Mouse (Mus musculus) ovary, postnatal 36 days (tissue): ENCODE data around the gene Ddr1.
"Not testable (repeated sequence)": the region's sequence is repeated elsewhere in the genome, so short reads cannot be mapped to it uniquely, and the experiment has no call there.

Source experiments
- DNase-seq: peaks from one replicate; pipeline ENCODE4 v3.0.0; 2022; ENCODE audit warnings: low spot score, mixed read lengths

Gene Ddr1

GRCm38 (mm10) chr17:35704621-35705464 lies at the start of gene Ddr1:
Gene Ddr1 (minus strand): TSS chr17:35704621.
- peak; percentile 40 for DNase-seq

GRCm38 (mm10) chr17:35753668-35754067 lies 49.2 kb upstream of the Ddr1 start:
- no peak for DNase-seq

DNA sequence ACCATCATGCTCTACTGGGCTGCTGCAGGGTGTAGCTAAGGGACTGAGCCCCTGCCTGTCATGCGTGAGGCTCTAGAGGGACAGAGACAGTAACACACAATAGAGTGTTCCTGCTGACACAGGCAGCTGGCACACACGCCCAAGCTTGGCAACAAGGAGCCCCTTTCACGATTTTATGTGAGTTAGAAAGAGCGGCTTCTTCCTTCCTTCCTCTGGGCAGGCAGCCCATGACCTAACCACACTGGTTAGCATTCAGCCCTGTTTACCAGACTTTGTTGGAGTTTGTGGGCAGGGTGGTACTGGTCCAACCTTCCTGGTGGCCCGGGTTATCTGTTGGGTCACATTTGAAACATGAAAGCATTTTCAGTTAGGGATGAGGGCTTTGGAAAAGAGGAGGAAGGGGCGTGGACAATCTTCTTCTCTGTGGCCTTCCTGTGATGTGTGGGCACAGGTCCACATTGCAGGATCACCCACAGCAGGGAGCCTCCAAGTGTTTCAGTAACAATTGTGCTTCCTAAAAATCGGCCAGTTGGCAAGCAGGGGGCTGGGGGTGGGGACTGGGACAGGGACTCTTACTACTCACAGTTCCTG lies 47.9 kb upstream of the Ddr1 start:
- DNase-seq = peak; percentile 31

DNA sequence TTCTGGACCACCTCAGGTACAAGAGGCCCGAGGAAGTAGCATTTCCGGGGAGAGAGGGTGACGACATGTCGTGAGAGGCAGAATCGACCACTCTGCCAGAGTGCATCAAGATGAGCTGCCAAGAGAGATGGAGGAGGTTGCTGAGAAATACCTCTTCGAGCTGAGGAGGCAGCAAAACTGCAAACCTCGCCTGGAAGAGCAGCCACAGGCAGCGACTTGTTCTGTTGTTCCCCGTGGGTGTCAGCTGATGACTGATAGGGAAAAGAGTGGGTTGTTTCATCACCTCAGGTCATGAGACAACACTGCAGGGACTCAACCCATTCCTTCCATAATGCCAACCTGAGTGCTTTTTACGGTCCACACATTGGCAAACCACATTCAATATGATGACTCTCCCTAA lies 45.3 kb upstream of the Ddr1 start:
- no peak for DNase-seq

GRCm38 (mm10) chr17:35744361-35744760 lies 39.9 kb upstream of the Ddr1 start:
- DNase-seq = no peak

DNA sequence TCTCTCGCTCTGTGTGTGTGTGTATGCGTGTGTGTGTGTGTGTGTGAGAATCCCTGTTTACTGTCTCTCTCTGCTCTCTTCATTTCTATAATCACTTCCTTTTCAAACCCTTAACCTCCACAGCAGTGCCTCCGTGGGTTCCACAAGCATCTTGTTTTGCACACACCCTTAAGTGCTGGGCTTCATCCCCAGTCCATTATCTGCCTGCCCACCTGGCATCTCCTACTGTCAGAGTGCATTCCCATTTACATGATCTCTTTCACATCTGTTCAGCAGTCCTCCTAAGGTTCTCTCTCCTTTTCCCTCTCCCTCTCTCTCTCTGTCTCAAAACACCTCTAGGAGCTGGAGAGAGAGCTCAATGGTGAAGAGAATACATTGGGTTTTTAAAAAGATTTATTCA lies 38.5 kb upstream of the Ddr1 start:
- no peak for DNase-seq

GRCm38 (mm10) chr17:35741589-35742226 lies 37.3 kb upstream of the Ddr1 start:
- no peak for DNase-seq

GRCm38 (mm10) chr17:35740276-35740880 lies 36.0 kb upstream of the Ddr1 start:
- no peak for DNase-seq

GRCm38 (mm10) chr17:35739675-35740074 lies 35.3 kb upstream of the Ddr1 start:
- DNase-seq = peak; percentile 76

GRCm38 (mm10) chr17:35737743-35738142 lies 33.3 kb upstream of the Ddr1 start:
- DNase-seq = peak; percentile 80

DNA sequence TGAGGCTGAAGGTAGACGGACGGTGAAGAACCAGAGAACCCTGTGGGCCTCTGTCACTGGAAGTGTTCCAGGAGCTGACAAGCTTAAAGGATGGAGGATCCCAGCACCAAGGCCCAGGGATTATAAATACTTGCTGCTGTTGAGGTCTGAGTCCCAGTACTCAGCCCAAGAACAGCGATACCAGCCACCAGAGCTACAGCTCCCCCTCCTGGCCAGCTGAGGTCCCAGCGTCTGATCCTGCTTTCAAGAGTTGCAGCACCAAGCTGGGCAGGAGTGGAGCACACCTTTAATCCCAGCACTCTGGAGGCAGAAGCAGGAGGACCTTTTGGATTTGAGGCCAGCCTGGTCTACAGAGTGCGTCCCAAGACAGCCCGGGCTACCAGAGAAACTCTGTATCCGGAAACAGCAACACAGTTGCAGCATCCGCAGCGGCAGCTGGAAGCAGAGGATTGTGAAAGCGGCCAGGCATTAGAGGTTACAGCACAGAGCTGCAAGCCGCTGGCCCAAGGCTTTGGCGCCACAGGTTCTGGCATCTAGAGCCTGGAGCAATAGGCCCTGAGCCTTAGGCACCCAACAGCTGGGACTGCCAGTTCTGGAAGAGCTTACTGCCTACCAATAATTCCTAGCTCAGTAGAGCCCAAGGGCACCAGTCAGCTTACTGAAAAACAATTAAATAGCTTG lies 32.0 kb upstream of the Ddr1 start:
- peak; percentile 78 for DNase-seq

GRCm38 (mm10) chr17:35734478-35734877 lies 30.1 kb upstream of the Ddr1 start:
- DNase-seq = no peak

- no peak for DNase-seq
These were observed 29.0 kb upstream of the Ddr1 start for GRCm38 (mm10) chr17:35733398-35733797.

- no peak for DNase-seq
These were observed 27.2 kb upstream of the Ddr1 start for GRCm38 (mm10) chr17:35731431-35732145.

- DNase-seq = not testable (repeated sequence)
These were observed 25.7 kb upstream of the Ddr1 start for GRCm38 (mm10) chr17:35730112-35730511.

DNA sequence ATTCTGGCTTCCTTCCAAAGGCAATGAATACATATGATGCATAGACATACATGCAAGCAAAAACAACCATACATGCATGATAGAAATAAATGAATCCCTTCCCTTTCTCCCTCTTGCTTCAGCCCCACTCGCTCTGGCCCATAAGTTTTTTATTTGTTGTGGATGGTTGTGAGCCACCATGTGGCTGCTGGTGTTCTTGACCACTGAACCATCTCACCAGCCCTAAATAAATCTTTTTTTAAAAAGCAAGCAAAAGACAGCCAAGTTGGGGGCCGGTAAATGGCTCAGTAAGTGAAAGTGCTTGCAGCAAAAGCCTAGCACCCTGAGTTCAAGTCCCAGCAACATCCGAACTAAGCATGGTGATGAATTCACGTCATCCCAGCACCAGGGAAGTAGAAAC lies 24.4 kb upstream of the Ddr1 start:
- DNase-seq = no peak

DNA sequence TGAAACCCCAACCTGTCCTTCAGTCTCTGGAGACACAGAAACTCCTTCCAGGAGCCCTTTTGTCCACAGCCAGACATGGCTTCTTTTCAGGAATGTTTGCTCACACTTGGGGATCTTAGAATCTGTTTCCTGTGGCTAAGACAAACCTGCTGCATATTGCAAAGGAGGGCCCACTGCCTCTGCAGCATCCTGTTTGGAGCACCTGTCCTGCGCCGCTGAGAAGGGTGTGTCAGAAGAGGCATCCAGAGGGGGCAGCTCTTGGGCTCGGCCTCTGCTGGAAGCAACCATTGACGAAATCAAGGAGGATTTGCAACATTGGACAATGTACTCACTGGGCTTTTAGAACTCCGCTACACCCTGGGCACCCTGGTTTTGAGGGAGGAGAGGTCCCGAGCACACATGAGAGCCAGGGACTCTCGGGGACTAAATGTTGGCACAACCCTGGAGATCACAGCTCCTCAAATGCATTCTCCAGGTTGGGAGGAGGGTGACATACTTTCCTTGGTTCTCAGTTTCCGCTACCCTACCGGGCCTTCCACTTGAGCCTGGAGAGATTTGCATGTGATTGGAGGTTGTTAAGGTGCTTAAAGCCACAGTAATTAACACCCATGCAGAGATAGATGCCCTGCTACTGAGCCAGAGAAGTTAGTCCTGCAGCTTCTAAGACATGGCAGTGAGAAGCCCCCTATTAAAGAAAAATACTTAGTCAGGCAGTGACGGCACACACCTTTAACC lies 23.2 kb upstream of the Ddr1 start:
- DNase-seq = no peak

DNA sequence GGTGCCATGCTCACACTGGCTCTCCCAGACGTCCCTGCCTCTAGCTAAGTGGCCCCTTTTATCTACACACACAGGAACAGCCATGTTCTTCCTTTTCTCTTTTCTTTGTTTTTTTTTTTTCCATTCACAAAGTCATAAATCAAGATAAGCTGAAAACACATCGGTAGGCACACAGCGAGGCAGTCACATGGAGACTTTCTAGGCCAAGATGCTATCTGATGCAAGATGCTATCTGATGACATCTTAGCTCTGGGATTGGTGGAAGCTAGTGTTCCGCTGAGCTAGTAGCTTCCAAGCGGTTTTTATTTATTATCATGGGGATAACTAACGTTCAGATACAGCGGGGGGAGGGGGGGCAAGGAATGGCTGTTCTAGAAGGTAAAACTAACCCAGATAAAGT lies 22.6 kb upstream of the Ddr1 start:
- no peak for DNase-seq

DNA sequence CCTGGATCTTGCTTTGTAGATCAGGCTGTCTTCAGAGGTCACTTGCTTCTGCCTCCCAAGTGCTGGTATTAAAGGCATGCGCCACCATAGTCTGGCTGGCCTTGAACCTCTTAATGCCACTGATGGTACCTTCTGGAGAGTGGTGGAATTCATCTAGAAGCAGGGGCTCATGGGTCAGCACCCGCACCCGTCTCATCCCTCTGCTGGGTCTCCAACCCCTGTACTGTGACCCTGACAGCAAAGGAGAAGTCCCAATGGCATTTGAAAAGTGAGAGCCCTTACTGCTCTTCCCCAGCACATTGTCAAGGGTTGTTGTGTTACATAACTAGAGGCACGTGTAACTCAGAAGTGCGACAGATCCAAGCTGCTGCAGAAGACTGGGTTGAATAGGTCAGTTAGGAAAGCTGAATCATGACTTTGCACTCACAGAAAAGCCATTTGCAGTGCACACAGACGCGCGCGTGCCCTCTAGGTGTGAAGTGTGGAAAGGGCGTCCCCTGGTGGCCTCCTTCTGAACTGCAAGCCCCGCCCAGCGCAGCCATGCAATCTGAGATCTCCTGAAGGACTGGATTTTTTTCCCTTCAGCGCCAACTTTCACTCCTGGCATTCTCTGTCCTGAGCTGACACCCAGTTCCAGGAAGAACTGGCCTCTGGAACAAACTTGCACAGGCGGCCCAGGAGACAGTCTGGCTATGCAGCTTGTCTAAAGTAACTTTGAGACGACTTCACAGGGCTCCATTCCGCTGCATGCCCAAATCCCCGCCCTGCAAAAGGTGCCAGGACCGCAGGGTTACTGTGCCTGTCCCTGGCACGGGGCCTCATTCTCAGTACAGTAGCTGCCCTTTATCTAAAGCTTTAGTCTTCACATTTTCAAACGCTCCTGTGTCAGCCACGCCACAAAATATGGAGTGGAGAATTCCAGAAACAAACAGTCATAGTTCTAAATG lies 21.1 kb upstream of the Ddr1 start:
- DNase-seq = peak; percentile 93

DNA sequence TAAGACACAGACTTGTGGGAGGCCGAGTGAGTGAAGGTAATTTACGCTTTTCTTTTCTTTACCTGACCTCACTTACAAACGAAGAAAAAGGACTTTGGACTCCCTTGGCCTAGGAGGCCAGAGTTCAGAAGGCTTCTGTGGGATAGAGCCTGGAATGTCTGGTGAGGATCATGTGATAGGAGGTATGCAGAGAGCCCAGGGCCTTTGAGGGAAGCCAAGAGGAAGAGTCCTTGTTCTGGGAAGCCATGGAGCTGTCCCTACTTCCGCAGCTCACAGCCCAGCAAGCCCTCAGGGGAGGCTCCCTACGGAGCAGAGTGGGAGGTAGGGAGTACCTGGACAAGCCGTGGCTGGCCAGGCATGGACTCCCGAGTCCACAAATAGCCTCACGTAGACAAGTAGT lies 17.3 kb upstream of the Ddr1 start:
- no peak for DNase-seq
